Mouse (Mus musculus) cerebellum, adult (tissue): Measurements from ENCODE around the gene Zfp11.
"Not testable (repeated sequence)": the region's sequence is repeated elsewhere in the genome, so short reads cannot be mapped to it uniquely, and the experiment has no call there.

Experiments
- ATAC-seq: cut with Nextera tagmentation; 2 replicates; pipeline ENCODE4 v1.9.2; 2017; ENCODE audit warnings: mild to moderate bottlenecking, moderate library complexity, mixed read lengths; ENCODE audit not compliant: insufficient number of reproducible peaks, low FRiP score, low TSS enrichment

Zfp11 gene

DNA sequence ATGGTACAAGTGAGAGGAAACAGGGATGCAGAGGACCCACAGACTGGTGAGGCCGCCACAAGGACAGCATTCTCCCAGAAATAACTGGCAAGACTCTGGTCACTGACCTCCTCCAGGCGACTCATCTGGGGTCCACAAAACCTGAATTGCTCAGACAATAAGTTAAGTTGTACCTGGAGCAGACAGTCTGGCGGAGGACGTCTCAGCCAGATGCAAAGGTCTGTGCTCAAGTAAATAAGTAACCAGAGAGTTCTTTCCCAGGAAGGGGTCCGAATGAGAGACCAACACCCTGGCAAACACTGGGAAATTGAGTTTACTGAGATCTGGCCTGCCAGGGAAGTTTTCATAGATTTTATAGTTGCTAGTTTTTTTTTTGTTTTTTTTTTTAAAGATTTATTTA, 48.5 kb downstream of the Zfp11 start:
- no peak for ATAC-seq

DNA sequence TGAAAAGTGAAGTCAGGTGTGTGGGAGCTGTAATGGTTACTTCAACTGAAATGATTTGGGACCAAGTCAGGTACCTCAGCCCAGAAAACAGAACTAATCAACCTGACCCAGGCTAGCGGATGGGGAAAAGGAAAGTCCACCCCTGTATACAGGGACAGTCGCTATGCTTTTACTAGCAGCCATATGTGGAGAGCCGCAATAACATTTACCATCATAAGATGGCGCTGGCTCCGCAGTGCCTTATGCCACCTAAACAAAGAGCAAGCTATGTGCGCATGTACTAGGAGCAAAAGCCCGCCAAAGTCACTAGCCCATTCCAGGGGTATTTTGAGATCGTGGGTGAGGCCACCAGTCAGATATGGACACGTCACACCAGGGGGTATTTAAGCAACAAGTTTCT, 49.3 kb downstream of the Zfp11 start:
- ATAC-seq, result not testable (repeated sequence)

DNA sequence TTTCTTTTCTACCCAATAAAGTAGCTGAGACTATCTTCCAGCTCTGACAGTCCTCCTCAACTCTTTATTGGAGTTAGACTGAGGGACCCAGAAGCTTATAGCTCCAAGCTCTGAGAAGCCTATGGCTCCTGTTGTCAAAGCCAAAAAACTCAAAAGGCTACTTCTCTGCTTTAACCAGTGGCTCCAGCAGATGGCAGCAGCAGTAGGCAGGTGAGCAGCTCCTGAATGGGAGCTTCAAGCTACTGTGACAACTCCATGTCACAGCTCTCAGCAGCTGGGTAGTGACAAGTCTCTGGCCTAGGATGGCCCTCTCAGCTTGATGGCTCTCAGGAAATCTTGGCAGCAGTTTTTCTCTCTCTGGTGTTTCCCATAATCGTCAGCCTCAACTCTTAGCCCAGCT, 58.8 kb downstream of the Zfp11 start:
- peak; percentile 40; the same call in 1 of the 2 replicates for ATAC-seq

DNA sequence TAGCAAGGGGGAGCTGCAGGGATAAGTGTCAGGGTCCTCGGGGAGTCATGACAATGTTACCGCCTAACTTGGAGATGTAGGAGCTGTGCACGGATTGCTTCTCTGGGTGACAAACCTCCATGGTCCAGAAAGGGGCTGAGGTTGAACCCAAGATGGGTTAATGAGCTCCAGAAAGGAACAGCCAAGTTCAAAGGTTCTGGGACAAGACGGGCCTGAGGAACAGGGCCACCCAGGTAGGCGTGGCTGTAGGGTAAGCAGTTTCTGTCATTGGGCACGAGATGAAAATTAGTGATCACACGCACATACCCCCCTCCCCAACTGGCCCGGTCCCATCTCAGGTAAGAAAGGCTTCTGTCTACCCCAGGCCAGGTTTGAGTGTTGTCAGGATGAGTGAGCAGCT, 62.4 kb downstream of the Zfp11 start:
- ATAC-seq, result no peak
